Mouse (Mus musculus): ENCODE results near the gene Exog.

GRCm38 (mm10) chr9:119426483-119426882, 18.3 kb upstream of the Exog start:
- TF ChIP-seq CTCF (IDR thresholded peaks at IDR 0.05; ENCODE audit: insufficient read depth, low read length) (no peak), POLR2A (IDR thresholded peaks at IDR 0.05; ENCODE audit: borderline replicate concordance, extremely low read depth, low read depth, low read length) (no peak)

All from lung, adult 2 months (tissue).